Mouse (Mus musculus): ENCODE measurements around the gene Cmc4. TPM values are rescaled to one million over a fixed set of nuclear protein-coding genes. Genes with fewer than 3 reads are reported as not detected.

The Cmc4 gene
- polyA plus RNA-seq, 1 experiment from 2014 or later, result 22.8 TPM

- Histone ChIP-seq H3K27ac (no peak overlapping the region), H3K9me3 (no peaks in the 10 kb centered on the region), H3K9ac (no peak overlapping the region), H3K36me3 (no peaks in the 10 kb centered on the region), H3K27me3 (no peaks in the 10 kb centered on the region), H3K4me3 (no peak overlapping the region), H3K4me2 (no peak overlapping the region), H3K4me1 (no peaks in the 10 kb centered on the region)
- ATAC-seq (ENCODE audit: borderline replicate concordance, extremely low read depth, low FRiP score, low TSS enrichment), result no peak
Observed at GRCm38 (mm10) chrX:75370197-75370596, 46.2 kb downstream of the Cmc4 start.

Other genes starting within 250 kb of the Cmc4 start
- gene Fundc2, start 34.2 kb downstream of the Cmc4 start, polyA plus RNA-seq (2015; fragmentation: Nextera tagmentation; extraction: Ambion mirVana), result 65.8 and 70.9 TPM in 2 replicates
- 1.6 and 1.9 TPM in 2 replicates for gene F8, start 34.0 kb downstream of the Cmc4 start, polyA plus RNA-seq (2015; fragmentation: Nextera tagmentation; extraction: Ambion mirVana)
- 9.8 and 12.0 TPM in 2 replicates for gene Mtcp1, start within 50 bp of the Cmc4 start, polyA plus RNA-seq (2015; fragmentation: Nextera tagmentation; extraction: Ambion mirVana)
- gene Brcc3, start within 50 bp of the Cmc4 start, polyA plus RNA-seq (2015; fragmentation: Nextera tagmentation; extraction: Ambion mirVana), result 66.9 and 69.5 TPM in 2 replicates
- gene Vbp1, start 97.7 kb upstream of the Cmc4 start, polyA plus RNA-seq (2015; fragmentation: Nextera tagmentation; extraction: Ambion mirVana), result 174 and 176 TPM in 2 replicates
- gene Rab39b, start 161.6 kb upstream of the Cmc4 start, polyA plus RNA-seq (2015; fragmentation: Nextera tagmentation; extraction: Ambion mirVana), result 1.2 and 1.3 TPM in 2 replicates